Mouse (Mus musculus) spleen, postnatal 0 days (tissue): ENCODE data around the gene Ythdf1. TPM values are rescaled to one million over a fixed set of nuclear protein-coding genes. Genes with fewer than 3 reads are reported as not detected.

Experiments used
- polyA plus RNA-seq: library from polyadenylated mRNA; unstranded; fragments of >200 nt; fragmentation: Nextera tagmentation; extraction: Ambion mirVana; gene quantifications from 2 replicates; pipeline ENCODE4 v1.2.1, GENCODE M21; 2015

Gene Ythdf1
- polyA plus RNA-seq = 29.7 and 31.2 TPM in 2 replicates

GRCm38 (mm10) chr2:180920810-180921400, at the start of gene Ythdf1:
Gene Ythdf1 (minus strand): TSS chr2:180920949.

GRCm38 (mm10) chr2:180967010-180967763, 46.4 kb upstream of the Ythdf1 start, which contains the start of gene Arfgap1:
Gene Arfgap1 (plus strand): TSS chr2:180967225.

GRCm38 (mm10) chr2:180954061-180955047, 33.6 kb upstream of the Ythdf1 start, which contains the start of gene Nkain4:
Gene Nkain4 (minus strand): TSS chr2:180954699.

GRCm38 (mm10) chr2:180928723-180929122, 8.0 kb upstream of the Ythdf1 start, which contains the start of gene Birc7:
Gene Birc7 (plus strand): TSS chr2:180929023.

Other genes with a start within 250 kb of the Ythdf1 start
- 16.0 and 16.7 TPM in 2 replicates for gene Dido1, start 210.9 kb downstream of the Ythdf1 start, polyA plus RNA-seq
- gene Gid8, start 210.8 kb downstream of the Ythdf1 start, polyA plus RNA-seq = 124 and 144 TPM in 2 replicates
- 5.3 and 5.4 TPM in 2 replicates for gene Slc17a9, start 195.7 kb downstream of the Ythdf1 start, polyA plus RNA-seq
- gene Bhlhe23, start 144.0 kb downstream of the Ythdf1 start, polyA plus RNA-seq = not detected in 2 replicates
- gene Birc7, start 8.1 kb upstream of the Ythdf1 start, polyA plus RNA-seq = 0.07 TPM in 1 of 2 replicates, not detected in the other
- 12.8 and 21.1 TPM in 2 replicates for gene Nkain4, start 33.8 kb upstream of the Ythdf1 start, polyA plus RNA-seq
- 33.4 and 41.2 TPM in 2 replicates for gene Arfgap1, start 46.3 kb upstream of the Ythdf1 start, polyA plus RNA-seq
- 0.02 and 0.23 TPM in 2 replicates for gene Col20a1, start 65.6 kb upstream of the Ythdf1 start, polyA plus RNA-seq
- 0.08 TPM in 1 of 2 replicates, not detected in the other for gene Chrna4, start 122.6 kb upstream of the Ythdf1 start, polyA plus RNA-seq
- 0.16 and 0.26 TPM in 2 replicates for gene Kcnq2, start 214.4 kb upstream of the Ythdf1 start, polyA plus RNA-seq
- not detected in 2 replicates for gene Eef1a2, start 236.1 kb upstream of the Ythdf1 start, polyA plus RNA-seq